In the genomic region with DNA sequence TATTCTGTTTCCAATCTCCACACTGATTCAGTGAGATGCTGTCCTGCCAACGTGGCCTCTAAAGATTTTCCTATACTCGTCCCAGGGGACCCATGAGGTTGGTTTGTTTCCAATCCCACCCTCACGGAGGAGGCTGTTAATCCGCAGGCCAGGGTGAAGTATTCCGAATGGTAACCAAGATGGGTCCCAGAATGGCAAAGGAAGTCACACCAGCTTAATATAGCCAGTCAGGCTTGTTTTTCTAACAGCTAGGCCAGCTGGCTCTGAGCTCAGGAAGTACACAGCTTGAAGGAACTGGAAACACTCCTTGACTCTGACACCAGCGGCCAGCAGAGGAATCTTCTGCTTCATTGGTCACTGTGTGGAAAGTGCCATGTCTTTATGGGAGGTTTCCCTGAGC, we compare ENCODE assay signal across 10 mouse cellular contexts. TPM values are rescaled to one million over a fixed set of nuclear protein-coding genes. Genes with fewer than 3 reads are reported as not detected.
DNase-seq lines count a peak whose midpoint lies in the region; ATAC-seq lines count a peak whose summit lies in the region.
"Had no signal": no experiment of that assay in that cellular context is flagged by ENCODE, and none has a peak within 500 bp of the region (broad histone marks: within the 10 kb centered on the region; RNA-seq: fewer than 3 reads in every experiment).

No protein-coding gene starts in this region.

- H3K4me3 ChIP-seq in liver, embryonic 16.5 days (ENCODE audit: low read depth, low read length), result no peak overlapping the region
- H3K4me3 ChIP-seq: limb, embryonic 13.5 days had no signal

- no peaks in the 10 kb centered on the region for H3K9me3 ChIP-seq in liver, embryonic 16.5 days (replicated peaks; ENCODE audit: control insufficient read depth, low read length)
- H3K9me3 ChIP-seq: limb, embryonic 13.5 days had no signal

- no peaks in the 10 kb centered on the region for H3K27me3 ChIP-seq in liver, embryonic 16.5 days (ENCODE audit: control insufficient read depth, insufficient read depth, low read depth, low read length)
- H3K27me3 ChIP-seq: limb, embryonic 13.5 days had no signal

- WGBS in liver, embryonic 16.5 days (ENCODE audit: insufficient replicate concordance), result 65% methylated on average over 6 of the region's 6 CpGs

- no peak overlapping the region for H3K27ac ChIP-seq in liver, embryonic 16.5 days (ENCODE audit: low read length)
- H3K27ac ChIP-seq: limb, embryonic 13.5 days had no signal

- DNase-seq in liver (no peak), MN1 (ENCODE audit: low spot score) (no peak)
- peak; percentile 60 to 77 for DNase-seq in cerebellum, adult 18-20 months
- peak; percentile 22 to 55 for DNase-seq in heart, adult 9 months (ENCODE audit: low spot score in 2 of 2)
- peak; percentile 80 for DNase-seq in lung, postnatal 10 days
- DNase-seq in layer of hippocampus, adult 8-10 months (ENCODE audit: low spot score in 2 of 2), result no peak
- DNase-seq in left cerebral cortex, adult 9 months (ENCODE audit: low spot score in 2 of 2), result no peak

- H3K4me1 ChIP-seq in liver, embryonic 16.5 days (ENCODE audit: control insufficient read depth, low read depth, low read length), result peaks cover 6% of the 10 kb centered on the region
- H3K4me1 ChIP-seq: limb, embryonic 13.5 days had no signal

- H3K4me2 ChIP-seq in liver, embryonic 16.5 days (ENCODE audit: low read depth, low read length), result no peak overlapping the region
- H3K4me2 ChIP-seq: limb, embryonic 13.5 days had no signal

- H3K9ac ChIP-seq in liver, embryonic 16.5 days (ENCODE audit: low read depth, low read length), result no peak overlapping the region
- H3K9ac ChIP-seq: limb, embryonic 13.5 days had no signal

- no peaks in the 10 kb centered on the region for H3K36me3 ChIP-seq in liver, embryonic 16.5 days (ENCODE audit: control insufficient read depth, insufficient read depth)
- H3K36me3 ChIP-seq: limb, embryonic 13.5 days had no signal

- ATAC-seq in liver, embryonic 16.5 days (ENCODE audit: low read depth), result 0 out of 2 replicates have a peak, but pooled peaks have one; percentile 11

RNA-seq across cellular contexts. Expression of gene Mettl6, which starts 42.5 kb away (rescaled TPM):
- polyA plus RNA-seq in liver, embryonic 16.5 days (2015; fragmentation: Nextera tagmentation; extraction: Ambion mirVana), result 23.7 and 25.2 TPM in 2 replicates
- 10 to 100 TPM; 27.8 to 32.8 (median 31.8) TPM for total RNA-seq in layer of hippocampus, adult 8-10 months (2022)

RNA-seq across cellular contexts. Expression of gene Eaf1, which starts 43.1 kb away (rescaled TPM):
- polyA plus RNA-seq in liver, embryonic 16.5 days (2015; fragmentation: Nextera tagmentation; extraction: Ambion mirVana), result 20.8 and 22.5 TPM in 2 replicates
- 10 to 100 TPM; 13.8 to 21.0 (median 16.9) TPM for total RNA-seq in layer of hippocampus, adult 8-10 months (2022)

RNA-seq across cellular contexts. Expression of gene Colq, which starts 53.8 kb away (rescaled TPM):
- polyA plus RNA-seq in liver, embryonic 16.5 days (2015; fragmentation: Nextera tagmentation; extraction: Ambion mirVana), result 0.29 and 0.48 TPM in 2 replicates
- under 1 TPM; 0.18 to 0.37 (median 0.22) TPM for total RNA-seq in layer of hippocampus, adult 8-10 months (2022)
- polyA plus RNA-seq: hindbrain, embryonic 11.5 days had no signal

Comparison
In these comparisons a context has a peak if more than half of its experiments do, and no peak if none do; other contexts are left out.
1. DNase-seq: peak in cerebellum, adult 18-20 months (2 of 2), heart, adult 9 months (2 of 2) and lung, postnatal 10 days (single experiment); none in liver (single experiment), layer of hippocampus, adult 8-10 months (0 of 2), left cerebral cortex, adult 9 months (0 of 2) and MN1 (single experiment).